Mouse (Mus musculus): Measurements from ENCODE around the gene Poc1a. TPM values are rescaled to one million over a fixed set of nuclear protein-coding genes. Genes with fewer than 3 reads are reported as not detected.
A peak's percentile ranks its signal among the peaks of the same experiment; 100 is the strongest.

Gene Poc1a
- total and polyA plus RNA-seq, 2 experiments from 2014 or later, result 9.8 to 10.8 TPM

DNA sequence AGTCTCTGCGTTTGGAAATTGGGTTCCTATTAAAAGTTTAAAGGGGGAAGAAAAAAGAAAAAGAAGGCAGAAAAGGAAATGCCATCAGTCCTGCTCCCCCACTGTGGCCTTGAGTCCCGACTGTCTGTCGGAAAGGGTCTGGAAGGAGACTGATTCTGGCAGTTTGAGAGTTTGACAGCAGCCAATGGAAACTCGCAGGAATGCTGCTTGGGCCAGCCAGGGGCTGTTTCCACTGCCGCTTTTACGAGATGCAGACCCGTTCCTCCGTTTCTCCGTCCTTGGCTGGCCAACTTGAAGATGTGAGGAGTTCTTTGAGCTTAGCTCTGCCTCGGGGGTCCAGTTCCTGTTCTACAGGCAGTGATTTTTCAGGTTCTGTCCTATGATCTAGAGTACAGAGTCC, 67.4 kb downstream of the Poc1a start:
- Histone ChIP-seq H3K4me1 (ENCODE audit: insufficient read depth, low read length) (no peaks in the 10 kb centered on the region), H3K9me3 (ENCODE audit: low read length) (no peaks in the 10 kb centered on the region), H3K4me3 (ENCODE audit: low read length) (no peak overlapping the region), H3K27me3 (ENCODE audit: insufficient read depth, low read length) (no peaks in the 10 kb centered on the region), H3K9ac (replicated peaks; ENCODE audit: low read length) (no peak overlapping the region), H3K27ac (no peak overlapping the region), H3K36me3 (ENCODE audit: insufficient read depth, low read length) (no peaks in the 10 kb centered on the region), H3K4me2 (ENCODE audit: low read depth, low read length) (no peak overlapping the region)
- no peak for ATAC-seq
- no peak for TF ChIP-seq CTCF (IDR thresholded peaks at IDR 0.05; ENCODE audit: low read depth)
- no peak for DNase-seq (ENCODE audit: low spot score)
- 73% methylated on average over 10 of the region's 10 CpGs for WGBS

DNA sequence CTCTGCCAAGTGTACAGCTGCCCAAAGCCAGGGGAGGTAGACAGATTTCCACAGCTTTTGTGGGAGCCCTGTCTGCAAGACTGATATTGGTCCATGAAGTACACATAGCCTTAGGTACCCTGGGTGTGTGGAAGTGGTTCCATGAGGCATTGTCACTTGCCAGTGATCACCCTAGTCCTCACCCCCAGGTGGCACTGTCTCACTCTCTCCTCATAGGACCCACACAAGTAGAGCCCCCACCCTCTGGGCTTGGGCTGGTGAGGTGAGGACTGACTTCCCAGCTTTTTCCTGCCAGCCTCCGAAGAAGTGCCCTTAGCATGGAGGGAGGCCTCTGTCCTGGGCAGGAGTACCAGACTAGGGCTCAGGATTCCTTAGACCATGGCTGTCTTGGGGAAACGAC, 68.2 kb downstream of the Poc1a start:
- 73% methylated on average over 2 of the region's 2 CpGs for WGBS
- H3K9ac ChIP-seq (replicated peaks; ENCODE audit: low read length), result no peak overlapping the region
- no peak overlapping the region for H3K4me2 ChIP-seq (ENCODE audit: low read depth, low read length)
- no peak overlapping the region for H3K4me3 ChIP-seq (ENCODE audit: low read length)
- no peaks in the 10 kb centered on the region for H3K27me3 ChIP-seq (ENCODE audit: insufficient read depth, low read length)
- no peak overlapping the region for H3K27ac ChIP-seq
- no peaks in the 10 kb centered on the region for H3K4me1 ChIP-seq (ENCODE audit: insufficient read depth, low read length)
- peak; percentile 68 for TF ChIP-seq CTCF (IDR thresholded peaks at IDR 0.05; ENCODE audit: low read depth)
- peak; percentile 70 for ATAC-seq
- no peaks in the 10 kb centered on the region for H3K36me3 ChIP-seq (ENCODE audit: insufficient read depth, low read length)
- DNase-seq (ENCODE audit: low spot score), result peak; percentile 63
- no peaks in the 10 kb centered on the region for H3K9me3 ChIP-seq (ENCODE audit: low read length)

DNA sequence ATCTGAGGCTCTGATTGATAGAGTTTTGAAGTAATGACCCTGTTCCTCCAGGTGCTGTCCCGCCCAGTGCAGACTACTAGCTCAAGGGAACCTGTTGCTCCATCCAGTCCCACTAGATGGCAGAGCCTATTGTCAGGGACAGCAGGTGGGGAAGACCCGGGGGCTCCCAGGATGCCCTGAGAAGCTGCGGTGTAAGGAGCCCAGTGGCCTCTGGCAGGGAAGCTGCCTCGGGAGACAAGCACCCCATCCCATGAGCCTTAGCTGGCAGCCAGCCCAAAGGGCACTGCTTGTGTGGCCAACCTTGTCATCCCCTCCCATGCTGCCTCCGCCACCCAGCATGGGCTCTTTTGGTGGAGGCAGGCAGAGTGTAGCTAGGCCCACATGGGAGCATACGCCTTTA, 70.3 kb downstream of the Poc1a start:
- no peak overlapping the region for H3K4me3 ChIP-seq (ENCODE audit: low read length)
- peak; percentile 31; the same call in 1 of the 2 replicates for TF ChIP-seq CTCF (IDR thresholded peaks at IDR 0.05; ENCODE audit: low read depth)
- H3K27me3 ChIP-seq (ENCODE audit: insufficient read depth, low read length), result no peaks in the 10 kb centered on the region
- no peak overlapping the region for H3K27ac ChIP-seq
- H3K4me1 ChIP-seq (ENCODE audit: insufficient read depth, low read length), result no peaks in the 10 kb centered on the region
- H3K4me2 ChIP-seq (ENCODE audit: low read depth, low read length), result no peak overlapping the region
- H3K9me3 ChIP-seq (ENCODE audit: low read length), result no peaks in the 10 kb centered on the region
- H3K9ac ChIP-seq (replicated peaks; ENCODE audit: low read length), result no peak overlapping the region
- no peaks in the 10 kb centered on the region for H3K36me3 ChIP-seq (ENCODE audit: insufficient read depth, low read length)
- ATAC-seq (no peak), DNase-seq (ENCODE audit: low spot score) (no peak)
- WGBS, result 66% methylated on average over 6 of the region's 6 CpGs

DNA sequence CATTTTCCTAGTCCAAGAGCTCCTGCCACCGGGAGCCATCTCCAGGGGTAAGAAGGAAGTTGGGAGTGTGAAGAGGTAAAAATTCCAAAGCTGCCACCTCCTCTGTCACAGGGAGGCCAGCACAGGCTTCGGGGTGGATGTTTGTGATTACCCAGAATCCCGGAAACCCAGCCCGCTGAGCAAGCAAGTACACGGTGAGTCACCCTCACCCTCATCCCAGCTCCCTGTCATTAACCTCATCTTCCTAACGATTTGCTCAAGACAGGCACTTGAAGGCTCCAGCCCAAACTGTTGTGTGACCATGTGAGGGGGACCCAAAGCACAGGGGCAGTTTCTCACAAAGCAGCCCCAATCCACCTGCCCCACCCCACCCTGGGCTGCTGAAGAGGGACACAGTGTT, 72.9 kb downstream of the Poc1a start:
- DNase-seq (ENCODE audit: low spot score) (no peak), ATAC-seq (no peak)
- no peak overlapping the region for H3K9ac ChIP-seq (replicated peaks; ENCODE audit: low read length)
- no peak overlapping the region for H3K4me2 ChIP-seq (ENCODE audit: low read depth, low read length)
- no peaks in the 10 kb centered on the region for H3K27me3 ChIP-seq (ENCODE audit: insufficient read depth, low read length)
- TF ChIP-seq CTCF (IDR thresholded peaks at IDR 0.05; ENCODE audit: low read depth), result no peak
- H3K9me3 ChIP-seq (ENCODE audit: low read length), result no peaks in the 10 kb centered on the region
- WGBS, result 77% methylated on average over 6 of the region's 6 CpGs
- H3K4me3 ChIP-seq (ENCODE audit: low read length), result no peak overlapping the region
- no peaks in the 10 kb centered on the region for H3K4me1 ChIP-seq (ENCODE audit: insufficient read depth, low read length)
- H3K27ac ChIP-seq, result no peak overlapping the region
- H3K36me3 ChIP-seq (ENCODE audit: insufficient read depth, low read length), result no peaks in the 10 kb centered on the region

DNA sequence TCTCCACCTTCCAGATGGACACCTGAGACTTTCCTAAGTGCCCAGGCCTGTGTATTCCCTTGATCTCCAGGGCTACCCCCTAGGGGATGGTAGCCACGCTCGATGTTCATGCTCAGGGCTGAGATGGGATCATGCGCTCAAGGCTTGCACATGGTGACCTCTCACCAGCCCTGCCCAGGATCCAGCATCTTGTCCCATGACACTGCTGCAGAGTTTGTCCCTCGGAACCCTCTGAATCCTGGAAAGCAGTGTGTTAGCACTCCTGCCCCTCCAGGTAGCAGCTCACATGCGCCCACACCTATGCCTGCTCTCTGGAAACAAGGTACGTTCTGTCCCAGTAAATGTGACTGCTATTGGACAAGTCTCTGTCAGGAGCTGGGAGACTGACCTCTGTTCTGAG, 73.9 kb downstream of the Poc1a start:
- Histone ChIP-seq H3K9me3 (ENCODE audit: low read length) (no peaks in the 10 kb centered on the region), H3K27me3 (ENCODE audit: insufficient read depth, low read length) (no peaks in the 10 kb centered on the region), H3K4me1 (ENCODE audit: insufficient read depth, low read length) (no peaks in the 10 kb centered on the region), H3K27ac (no peak overlapping the region), H3K9ac (replicated peaks; ENCODE audit: low read length) (no peak overlapping the region), H3K4me2 (ENCODE audit: low read depth, low read length) (no peak overlapping the region), H3K36me3 (ENCODE audit: insufficient read depth, low read length) (no peaks in the 10 kb centered on the region), H3K4me3 (ENCODE audit: low read length) (no peak overlapping the region)
- ATAC-seq, result no peak
- 93% methylated on average over 6 of the region's 6 CpGs for WGBS
- no peak for TF ChIP-seq CTCF (IDR thresholded peaks at IDR 0.05; ENCODE audit: low read depth)
- DNase-seq (ENCODE audit: low spot score), result no peak

DNA sequence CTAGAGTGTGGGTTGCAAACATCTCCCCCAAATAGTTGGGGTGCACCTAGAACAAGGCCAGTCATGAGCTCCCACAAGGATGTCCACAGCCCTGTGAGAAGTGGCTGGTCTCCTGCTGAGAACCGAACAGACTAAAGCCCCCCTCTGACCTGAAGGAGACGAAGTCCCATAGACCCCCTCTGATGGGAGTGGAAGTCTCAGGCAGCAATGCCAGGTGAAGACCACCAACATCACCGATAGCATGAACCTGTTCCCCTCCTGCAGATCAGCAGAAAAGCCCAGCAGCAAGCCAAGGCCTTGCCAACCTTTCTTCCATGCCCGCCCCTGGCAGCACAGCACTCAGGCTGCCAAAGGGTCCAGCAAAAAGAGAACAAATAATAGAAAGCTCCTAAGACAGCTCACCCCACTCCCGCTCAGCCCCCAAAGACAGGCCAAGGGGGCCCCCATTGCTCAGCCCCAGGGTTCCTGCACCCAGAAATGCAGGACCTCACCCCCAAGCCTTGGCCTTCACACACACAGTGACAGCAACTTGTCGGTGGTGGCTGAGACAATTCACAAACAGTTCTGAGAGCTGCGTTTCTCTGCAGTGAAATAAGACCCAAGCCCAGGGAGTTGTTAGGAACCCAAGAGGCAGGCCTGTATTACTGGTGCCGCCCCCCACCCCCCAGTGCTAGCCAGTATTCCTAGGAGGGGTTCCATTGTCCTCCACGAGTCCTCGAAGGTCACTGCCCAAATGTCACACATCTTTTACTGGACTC, 74.5 kb downstream of the Poc1a start:
- DNase-seq (ENCODE audit: low spot score) (no peak), ATAC-seq (no peak)
- TF ChIP-seq CTCF (IDR thresholded peaks at IDR 0.05; ENCODE audit: low read depth), result no peak

DNA sequence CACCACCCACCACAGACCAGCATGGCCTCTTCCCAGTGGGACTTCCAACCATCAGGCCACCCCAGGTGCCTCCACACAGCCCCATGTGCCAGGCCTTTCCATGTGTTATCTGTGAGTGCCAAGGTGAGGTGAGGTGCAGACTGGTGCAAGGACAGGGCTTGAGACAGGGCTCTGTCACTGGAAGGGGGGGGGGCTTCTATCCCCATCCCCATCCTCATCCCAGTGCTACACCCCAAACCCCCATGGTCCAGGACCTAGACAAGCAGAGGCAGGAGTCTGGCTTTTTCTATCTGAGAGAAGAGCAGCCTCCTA, 75.1 kb downstream of the Poc1a start:
- no peak for ATAC-seq

More for the DNA sequence above, 74.5 kb downstream of the Poc1a start:
- H3K27ac ChIP-seq, result no peak overlapping the region
- H3K36me3 ChIP-seq (ENCODE audit: insufficient read depth, low read length), result no peaks in the 10 kb centered on the region
- H3K9me3 ChIP-seq (ENCODE audit: low read length), result no peaks in the 10 kb centered on the region
- H3K9ac ChIP-seq (replicated peaks; ENCODE audit: low read length), result no peak overlapping the region
- 63% methylated on average over 10 of the region's 10 CpGs for WGBS
- no peak overlapping the region for H3K4me3 ChIP-seq (ENCODE audit: low read length)
- no peak overlapping the region for H3K4me2 ChIP-seq (ENCODE audit: low read depth, low read length)
- H3K4me1 ChIP-seq (ENCODE audit: insufficient read depth, low read length), result no peaks in the 10 kb centered on the region
- H3K27me3 ChIP-seq (ENCODE audit: insufficient read depth, low read length), result no peaks in the 10 kb centered on the region

More for the DNA sequence above, 75.1 kb downstream of the Poc1a start:
- H3K4me3 ChIP-seq (ENCODE audit: low read length), result no peak overlapping the region
- H3K36me3 ChIP-seq (ENCODE audit: insufficient read depth, low read length), result no peaks in the 10 kb centered on the region
- no peak overlapping the region for H3K27ac ChIP-seq
- H3K27me3 ChIP-seq (ENCODE audit: insufficient read depth, low read length), result no peaks in the 10 kb centered on the region
- no peak for TF ChIP-seq CTCF (IDR thresholded peaks at IDR 0.05; ENCODE audit: low read depth)
- H3K4me1 ChIP-seq (ENCODE audit: insufficient read depth, low read length), result no peaks in the 10 kb centered on the region
- no peak overlapping the region for H3K9ac ChIP-seq (replicated peaks; ENCODE audit: low read length)
- no peak for DNase-seq (ENCODE audit: low spot score)
- no peaks in the 10 kb centered on the region for H3K9me3 ChIP-seq (ENCODE audit: low read length)
- no peak overlapping the region for H3K4me2 ChIP-seq (ENCODE audit: low read depth, low read length)
